Mouse (Mus musculus) neural tube, embryonic 10.5 days (tissue): ENCODE measurements around the gene Tmx1.

Experiments used
- DNase-seq: peaks from one replicate; pipeline ENCODE4 v3.0.0-alpha.2; 2017; ENCODE audit warnings: low spot score; ENCODE audit errors: extremely low spot score

Gene Tmx1

GRCm38 (mm10) chr12:70486716-70487480 is 34.0 kb downstream of the Tmx1 start:
- no peak for DNase-seq

- no peak for DNase-seq
Observed at GRCm38 (mm10) chr12:70492441-70492840, 39.5 kb downstream of the Tmx1 start.

DNA sequence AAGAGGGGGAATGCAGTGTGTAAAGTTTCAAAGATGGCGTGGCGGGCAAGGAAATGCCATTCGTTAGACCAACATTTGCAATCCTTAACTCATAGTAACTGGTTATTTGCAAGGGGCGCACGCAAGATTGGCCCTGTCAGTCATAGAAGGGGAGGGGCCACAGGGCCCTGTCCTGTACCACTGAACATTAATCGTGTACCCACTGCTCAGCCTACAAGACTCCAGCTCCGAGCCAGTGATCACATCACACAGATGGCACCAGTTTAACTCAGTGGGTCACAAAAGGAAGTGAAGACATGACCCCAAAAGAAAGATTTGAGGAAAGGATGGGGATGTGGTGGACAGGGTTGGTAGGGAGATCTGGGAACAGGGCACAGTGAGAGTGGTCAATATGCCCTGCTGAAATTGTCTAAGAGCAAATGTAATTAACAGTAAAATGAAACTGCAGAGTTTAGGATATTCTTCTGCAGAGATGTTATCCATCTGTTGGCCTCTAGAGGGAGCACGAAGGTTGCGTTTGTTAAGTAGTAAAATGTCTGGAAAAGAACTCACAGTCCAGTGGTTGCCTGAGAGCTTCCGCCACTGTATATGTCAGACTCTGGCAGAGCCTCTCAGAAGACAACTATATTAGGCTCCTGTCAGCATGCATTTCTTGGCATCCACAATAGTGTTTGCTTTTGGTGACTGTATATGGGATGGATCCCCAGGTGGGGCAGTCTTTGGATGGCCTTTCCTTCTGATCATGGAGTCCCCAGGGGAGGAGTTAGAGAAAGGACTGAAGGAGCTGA is 41.8 kb downstream of the Tmx1 start:
- DNase-seq, result peak; percentile 47

DNA sequence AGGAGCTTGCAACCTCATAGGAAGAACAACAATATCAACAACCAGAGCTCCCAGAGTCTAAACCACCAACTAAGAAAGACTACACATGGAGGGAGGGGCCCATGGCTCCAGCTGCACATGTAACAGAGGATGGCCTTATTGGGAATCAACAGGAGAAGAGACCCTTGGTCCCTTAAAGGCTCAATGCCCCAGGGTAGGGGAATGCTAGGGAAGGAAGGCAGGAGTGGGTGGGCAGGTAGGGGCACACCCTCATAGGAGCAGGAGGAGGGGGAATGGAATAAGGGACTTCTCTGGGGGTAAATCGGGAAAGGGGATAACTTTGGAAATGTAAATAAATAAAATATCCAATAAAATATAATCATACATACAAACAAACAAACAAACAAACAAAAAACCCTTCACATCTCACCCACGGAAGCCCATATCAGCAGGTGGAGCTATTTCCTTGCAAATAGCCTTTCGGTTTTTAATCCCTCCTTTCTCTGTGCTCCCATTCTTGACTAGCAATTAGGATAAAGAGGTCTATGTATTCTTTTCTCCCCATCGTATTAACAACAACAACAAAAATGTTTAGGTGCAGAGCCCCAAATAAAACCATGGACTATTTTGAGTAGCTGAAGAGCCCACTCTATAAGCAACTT is 42.5 kb downstream of the Tmx1 start:
- no peak for DNase-seq

GRCm38 (mm10) chr12:70498091-70498490 is 45.2 kb downstream of the Tmx1 start:
- no peak for DNase-seq

DNA sequence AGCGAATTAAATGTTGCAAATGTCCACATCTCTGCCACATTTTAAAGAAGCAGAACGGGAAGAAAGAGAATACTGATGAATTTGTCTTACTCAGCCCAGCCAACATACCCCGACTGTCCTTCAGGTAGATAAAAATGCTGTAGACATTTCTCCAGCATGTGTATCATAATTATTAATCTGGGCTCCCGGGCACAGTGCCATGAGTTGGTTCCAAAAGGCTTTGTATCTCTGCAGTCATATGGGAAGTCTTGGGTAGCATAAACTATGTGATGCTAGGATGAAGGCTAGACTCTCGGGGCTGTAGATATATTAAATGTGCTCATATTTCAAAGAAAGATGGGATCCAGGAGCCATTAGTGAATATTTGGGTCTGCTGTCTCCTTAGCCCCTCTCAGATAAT is 53.1 kb downstream of the Tmx1 start:
- DNase-seq, result no peak

DNA sequence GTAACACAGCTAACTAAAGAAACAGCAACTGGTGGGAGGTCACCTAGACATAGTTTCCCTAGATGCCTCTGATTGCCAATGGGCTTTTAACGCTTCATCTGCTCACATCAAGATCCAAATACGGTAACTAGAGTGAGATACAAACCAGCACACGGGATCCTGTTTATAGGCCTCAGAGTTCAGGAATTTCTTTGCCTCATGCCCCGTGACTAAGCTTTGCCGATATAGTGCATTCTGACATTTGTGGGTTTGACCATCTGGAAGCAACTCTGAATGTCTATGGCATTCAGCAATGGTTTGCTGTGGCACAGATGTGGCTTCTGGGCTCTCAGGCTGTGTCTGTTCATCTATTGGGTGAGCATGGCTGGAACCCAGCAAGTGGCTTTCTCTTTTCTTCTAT is 59.1 kb downstream of the Tmx1 start:
- no peak for DNase-seq

DNA sequence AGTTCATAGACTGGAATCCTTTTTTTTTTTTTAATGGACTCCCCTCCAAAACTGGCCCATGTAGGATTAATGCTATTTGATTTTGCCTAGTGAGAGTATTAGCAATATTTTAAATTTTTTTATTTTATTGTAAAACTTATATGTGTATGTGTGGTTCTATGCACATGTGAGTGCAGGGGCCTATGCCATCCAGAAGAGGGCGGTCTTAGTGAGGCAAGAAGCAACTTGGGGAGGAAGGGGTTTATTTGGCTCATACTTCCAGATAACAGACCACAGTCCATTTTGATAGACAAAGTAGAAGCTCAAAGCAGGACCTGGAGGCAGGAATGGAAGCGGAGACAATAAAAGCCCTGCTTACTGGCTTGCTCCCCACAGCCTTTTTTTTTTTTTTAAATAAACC is 59.5 kb downstream of the Tmx1 start:
- DNase-seq, result no peak
